Mouse (Mus musculus) urinary bladder, adult 18-20 months (tissue): ENCODE results near the gene Itga6.
"Not testable (repeated sequence)": the region's sequence is repeated elsewhere in the genome, so short reads cannot be mapped to it uniquely, and the experiment has no call there.

Experiments used
- DNase-seq, 2 experiments: peaks; one replicate each; pipeline ENCODE4 v3.0.0; 2022; ENCODE audit warnings: low spot score in 2 of 2, mixed read lengths in 2 of 2

Gene Itga6

DNA sequence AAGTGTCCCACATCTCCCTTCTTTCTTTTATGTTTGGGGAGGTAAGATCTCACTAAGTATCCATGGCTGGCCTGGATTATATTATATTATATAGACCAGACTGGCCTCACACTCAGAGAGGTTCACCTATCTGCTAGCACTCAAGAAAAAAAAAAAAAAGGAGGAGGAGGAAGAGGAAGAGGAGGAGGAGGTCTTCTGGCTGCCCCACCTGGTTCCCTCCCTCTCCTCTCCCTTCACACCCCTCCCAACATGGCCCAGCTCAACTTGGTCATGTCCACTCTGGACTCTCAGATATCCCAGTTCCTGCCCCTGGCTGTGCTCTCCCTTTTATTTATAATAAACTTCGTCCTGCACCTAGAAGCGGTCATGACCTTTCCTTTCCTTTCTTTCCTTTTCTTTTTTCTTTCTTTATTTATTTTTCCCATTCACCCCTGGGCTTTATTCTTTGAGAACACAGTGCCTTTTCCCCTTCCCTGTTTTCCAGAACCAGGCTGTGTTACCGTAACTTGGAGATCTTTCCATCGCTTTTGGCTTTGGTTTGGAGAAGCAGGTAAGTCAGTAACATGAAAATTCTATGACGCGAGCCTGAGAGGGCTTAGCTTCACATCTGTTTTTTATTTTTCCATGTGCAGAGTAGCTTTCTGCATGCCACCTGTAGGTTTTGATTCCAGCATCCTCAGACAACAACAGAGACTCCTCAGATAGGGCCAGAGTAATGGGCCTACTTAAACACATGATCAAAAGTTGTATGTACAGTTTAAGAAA lies at the start of gene Itga6:
Itga6 (plus strand) TSS at position 7 of the 765 bp plus-strand sequence.
- no peak for DNase-seq

DNA sequence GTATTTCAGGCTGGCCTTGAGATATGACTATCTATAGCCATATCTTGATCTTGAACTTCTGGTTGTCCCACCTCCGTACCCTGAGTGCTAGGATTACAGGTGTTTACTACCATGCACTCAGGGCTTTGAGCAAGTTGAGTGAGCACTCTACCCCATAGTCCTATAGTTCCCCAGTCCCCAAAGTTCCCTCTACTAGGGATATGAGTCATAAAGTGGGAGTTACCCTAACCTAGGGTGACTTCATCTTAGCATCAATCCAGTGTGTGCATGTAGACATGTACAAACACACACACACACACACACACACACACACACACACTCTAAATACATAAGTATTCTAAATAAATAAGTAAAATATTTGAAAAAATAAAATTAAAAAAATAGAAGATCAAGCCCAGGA lies 48.6 kb upstream of the Itga6 start:
- no peak for DNase-seq

DNA sequence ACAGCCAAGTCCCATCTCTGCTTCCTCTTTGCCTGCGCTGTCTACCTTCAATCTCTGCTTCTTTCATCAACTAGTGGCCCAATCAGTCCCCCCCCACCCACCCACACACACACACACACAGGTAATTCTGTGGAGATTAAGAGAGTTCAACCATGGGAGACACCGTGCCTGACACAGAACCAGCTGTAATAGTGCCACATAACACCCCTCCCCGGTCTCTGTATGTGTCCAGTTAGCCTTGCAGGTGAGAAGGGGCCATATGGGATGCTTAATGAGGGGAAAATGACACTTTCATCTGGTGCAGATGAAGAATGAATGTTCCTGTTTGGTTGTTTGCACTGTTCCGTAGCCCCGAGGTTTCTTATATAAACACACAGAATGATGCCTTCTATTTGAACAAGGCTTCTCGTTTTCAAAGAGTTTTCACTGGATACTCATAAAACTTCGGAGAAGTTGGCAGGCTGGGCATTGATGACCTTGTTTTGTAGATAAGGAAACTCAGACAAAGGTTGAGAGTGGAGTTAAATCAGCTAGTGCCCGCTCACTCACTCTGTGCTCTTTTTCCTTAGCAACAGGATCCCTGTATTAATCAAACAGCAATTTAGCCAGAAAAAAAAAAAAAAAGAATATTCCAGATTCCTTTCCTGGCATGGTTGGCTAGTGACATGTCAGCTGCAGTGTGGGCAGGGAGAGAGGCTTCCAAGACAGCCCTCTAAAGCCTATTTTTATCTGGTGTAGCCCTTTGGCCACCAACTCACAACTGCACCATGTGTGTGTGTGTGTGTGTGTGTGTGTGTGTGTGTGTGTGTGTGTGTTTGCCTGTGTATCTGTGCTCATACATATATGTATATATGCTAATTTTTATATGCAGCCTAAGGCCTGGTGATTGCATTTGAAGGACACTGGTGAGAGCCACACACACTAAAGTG lies 47.7 kb upstream of the Itga6 start:
- DNase-seq = no peak

DNA sequence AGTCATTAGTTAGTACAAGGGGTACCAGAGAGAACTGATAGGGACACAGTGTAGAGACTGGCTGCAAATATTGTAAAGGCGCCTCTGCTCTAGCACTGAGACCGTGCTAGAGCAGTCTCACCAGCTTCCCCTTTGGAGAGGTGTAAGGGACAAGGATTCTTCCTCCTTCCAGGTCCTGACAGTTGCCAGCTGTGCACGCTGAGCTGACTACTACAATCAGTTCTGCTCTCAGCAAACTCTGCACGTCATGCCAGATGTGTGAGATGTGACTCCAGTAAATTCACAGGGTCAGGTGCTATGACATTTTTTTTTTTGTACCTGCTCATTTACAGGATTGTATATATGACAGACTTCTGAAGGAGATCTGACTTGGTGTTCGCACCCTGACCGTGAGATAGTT lies 47.0 kb upstream of the Itga6 start:
- no peak for DNase-seq

DNA sequence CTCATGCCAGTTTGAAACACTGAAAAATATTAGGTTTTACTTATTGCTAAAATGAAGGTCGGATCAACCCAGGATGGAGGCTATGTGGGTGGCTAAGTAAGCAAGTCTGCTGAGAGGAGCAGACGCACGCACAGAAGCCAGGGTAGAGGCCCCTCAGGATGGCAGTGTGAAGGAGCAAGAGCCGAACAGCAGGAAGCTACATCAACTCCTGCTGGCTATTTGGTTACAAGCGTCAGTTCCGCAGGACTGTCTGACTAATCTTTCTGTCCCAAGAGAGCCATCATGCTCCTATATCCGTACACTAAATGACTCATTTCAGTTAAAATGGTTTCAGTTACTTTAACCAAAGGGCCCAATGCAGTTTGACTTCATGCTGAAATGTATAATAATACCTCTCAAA lies 46.5 kb upstream of the Itga6 start:
- DNase-seq = no peak

DNA sequence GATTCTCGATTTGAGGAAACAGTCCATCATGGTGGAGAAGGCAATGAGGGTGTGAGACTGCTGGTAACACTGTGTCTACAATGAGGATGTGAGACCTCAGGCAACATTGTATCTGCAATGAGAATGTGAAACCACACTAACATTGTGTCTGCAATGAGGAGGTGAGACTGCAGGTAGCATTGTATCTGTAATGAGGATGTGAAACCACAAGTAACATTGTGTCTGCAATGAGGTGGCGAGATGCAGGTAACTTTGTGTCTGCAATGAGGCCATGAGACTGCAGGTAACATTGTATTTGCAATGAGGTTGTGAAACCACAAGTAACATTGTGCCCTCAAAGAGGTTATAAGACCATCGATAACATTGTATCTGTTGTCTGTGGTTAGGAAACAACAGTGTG lies 44.1 kb upstream of the Itga6 start:
- DNase-seq = no peak

DNA sequence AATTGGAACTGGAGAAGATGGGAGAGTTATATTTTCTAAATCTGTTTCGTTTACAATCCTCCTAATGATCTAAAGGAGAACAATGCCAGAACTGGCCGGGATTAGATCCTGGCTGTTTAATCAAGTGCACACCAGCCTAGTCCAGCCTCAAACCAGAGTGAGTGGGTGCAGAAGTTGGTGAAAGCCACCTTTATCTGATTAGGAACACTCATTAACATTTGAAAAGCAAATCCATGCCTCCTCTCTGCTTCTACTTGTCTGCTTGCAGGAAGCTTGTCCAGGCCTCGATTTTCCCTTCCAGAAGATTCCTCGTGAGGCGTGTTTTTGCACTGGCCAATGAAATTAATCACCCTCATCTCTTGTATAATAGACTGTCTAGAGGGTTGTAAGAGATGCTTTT lies 41.1 kb upstream of the Itga6 start:
- no peak for DNase-seq

DNA sequence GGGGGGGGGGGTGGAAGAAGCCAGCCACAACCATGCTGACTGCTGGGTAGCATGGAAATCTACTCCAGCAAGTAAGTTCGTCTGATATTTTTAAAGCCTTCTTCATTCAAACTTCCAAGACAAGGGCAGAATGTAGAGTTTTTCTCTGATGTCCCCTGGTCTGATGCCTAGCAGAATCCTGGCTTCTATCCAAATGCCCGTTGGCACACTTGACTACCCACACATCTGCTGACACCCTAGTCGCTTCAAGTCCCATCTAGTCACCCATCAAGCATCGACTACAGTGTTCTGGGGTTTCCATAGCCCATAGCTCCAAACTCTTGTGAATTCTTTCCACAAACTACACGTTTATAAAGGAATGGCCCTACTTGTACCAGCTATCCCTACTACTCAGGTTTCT lies 36.5 kb upstream of the Itga6 start:
- no peak for DNase-seq

DNA sequence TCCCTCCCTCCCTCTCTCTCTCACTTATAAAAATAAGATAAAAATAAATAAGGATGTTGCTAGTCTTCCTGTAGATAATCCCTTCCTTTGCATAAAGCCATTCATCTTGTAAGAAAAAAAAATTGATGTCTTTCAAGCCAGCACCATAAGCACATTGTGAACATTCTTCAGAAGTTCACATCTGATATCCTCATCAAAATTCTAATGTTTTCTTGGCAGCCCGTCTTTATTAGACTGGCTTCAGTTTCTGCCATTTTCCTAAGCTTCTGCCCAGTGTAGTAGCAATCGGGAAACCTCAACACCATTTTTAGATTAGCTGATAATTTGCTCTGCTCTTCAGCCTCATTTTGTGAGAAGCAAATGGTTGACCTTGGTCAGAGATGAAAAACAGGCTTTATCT lies 33.8 kb upstream of the Itga6 start:
- DNase-seq = no peak

DNA sequence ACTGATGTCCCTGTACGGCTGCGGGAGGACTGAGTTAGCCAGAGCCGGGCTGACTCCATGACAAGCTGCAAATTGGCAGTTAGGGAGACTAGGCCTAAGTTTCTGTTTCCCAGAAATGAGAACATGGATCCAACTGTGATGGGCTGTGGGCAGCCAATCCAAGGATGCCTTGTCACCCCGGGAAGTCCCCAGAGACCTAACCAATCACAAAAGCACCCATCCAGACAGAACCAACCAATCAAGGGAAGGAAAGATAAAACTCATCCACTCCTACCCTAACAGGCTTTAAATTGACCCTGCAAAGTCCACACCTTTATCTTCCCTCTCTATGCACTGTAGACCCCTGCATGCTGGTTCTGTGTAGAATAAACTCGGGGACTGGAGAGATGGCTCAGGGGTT lies 31.0 kb upstream of the Itga6 start:
- no peak for DNase-seq

DNA sequence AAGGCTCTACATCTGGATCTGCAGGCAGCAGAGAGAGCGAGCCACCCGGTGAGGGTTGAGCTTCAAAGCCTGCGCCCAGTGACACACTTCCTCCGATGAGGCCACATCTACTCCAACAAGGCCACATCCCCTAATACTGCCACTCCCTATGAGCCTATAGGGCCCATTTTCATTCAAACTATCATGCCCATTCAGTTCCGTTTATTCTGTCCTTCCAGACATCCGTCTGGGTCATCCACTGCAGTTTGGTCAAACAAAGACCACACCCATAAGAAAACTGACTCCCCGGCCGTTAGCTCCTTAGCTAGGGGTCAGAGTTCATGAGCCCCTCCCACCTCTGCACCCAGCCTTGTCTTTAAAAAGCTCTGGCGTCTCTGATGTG lies 26.4 kb upstream of the Itga6 start:
- DNase-seq = no peak

DNA sequence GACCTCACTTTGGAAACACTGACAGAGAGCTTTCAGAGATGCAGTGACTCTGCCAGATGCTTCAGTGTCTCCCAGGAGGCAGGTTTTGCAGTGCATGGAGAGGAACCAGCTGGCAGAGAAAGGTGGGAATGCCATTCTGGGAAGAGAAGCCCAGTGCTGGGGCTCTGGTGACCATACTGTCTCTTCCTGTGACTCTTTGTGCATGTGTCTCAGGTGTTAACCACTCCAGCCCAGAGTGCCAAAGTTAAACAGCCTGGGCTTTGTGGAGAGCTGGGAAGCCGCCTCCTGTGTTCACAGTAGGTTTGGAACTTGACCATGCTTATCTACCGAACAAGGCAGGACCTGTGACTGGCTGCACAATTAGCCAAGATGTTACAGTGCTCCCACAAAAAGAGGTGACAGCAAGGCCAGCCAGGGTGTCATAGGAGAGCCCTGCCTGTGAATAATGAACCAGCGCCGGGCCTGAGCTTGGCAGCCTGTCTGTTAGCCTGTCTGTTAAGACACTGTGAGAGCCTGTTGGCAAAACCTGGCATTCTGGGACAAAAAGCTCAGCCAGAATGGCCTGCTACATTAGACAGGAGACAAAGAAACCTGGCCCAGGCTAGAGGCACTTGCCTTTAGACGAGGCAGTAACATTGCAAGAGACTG lies 25.9 kb upstream of the Itga6 start:
- DNase-seq = no peak

DNA sequence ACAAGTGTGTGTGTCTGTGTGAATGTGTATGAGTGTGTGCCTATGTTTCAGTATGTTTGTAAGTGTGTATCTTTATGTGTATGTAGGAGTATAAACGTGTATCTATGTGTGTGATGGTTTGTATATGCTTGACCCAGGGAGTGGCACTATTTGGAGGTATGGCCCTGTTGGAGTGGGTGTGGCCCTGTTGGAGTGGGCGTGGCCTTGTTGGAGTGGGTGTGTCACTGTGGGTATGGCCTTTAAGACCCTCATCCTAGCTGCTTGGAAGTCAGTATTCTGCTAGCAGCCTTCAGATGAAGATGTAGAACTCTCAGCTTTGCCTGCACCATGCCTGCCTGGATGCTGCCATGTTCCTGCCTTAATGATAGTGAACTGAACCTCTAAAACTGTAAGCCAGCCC lies 24.9 kb upstream of the Itga6 start:
- DNase-seq = not testable (repeated sequence)

DNA sequence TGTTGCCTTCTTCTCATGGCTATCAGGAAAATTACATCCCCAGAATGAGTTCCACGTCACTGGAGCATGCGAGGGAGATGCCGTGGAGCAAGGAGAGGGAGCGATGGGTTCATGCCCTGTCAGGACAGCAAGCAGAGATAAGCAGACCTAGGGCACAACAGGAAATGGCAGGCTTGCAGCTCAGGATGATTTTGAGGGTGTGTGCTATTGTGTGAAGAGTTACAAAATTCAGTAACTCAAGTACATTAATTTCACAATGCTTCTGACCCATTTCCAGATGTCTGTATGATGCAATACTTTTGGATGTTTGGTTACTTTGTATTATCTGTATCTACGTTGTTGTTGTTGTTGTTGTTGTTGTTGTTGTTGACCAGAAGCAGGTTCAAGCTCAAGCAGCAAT lies 22.5 kb upstream of the Itga6 start:
- no peak for DNase-seq

DNA sequence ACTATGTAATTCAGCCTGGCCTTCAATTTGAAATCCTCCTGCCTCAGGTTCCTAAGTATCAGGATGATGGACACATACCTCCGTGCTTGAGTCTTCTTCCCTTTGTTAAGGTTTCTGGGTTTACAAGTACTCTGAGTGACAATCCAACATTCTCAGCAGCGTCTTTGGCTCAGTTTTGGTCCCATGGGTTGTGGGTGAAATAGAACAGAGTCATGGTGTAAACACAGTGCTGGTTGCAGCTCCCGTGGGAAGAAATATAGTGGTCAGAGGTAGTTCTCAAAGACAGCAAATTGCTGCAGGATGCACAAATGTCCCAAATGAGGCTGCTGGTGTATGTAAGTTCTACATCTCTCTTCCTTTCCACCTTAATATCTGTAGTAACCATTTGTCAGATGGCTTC lies 21.8 kb upstream of the Itga6 start:
- DNase-seq = no peak

DNA sequence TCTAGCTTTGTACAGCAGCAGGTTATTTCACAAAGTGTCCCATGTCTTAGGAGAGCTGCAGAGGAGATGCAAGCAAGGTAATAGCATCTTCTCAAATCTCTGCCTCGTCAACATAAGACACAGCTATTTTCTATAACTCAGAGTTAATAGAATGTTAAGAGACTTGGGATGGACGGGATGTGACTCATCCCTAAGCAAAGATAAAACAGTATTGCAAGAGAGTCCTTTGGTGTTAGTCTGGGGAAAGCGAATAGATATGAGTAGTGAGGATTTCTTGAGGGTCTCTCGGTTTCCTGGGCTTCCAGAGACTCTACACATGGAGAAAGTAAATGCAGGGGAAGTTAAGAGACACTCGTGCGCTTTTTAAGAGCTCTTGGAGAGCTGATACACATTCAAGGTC lies 21.4 kb upstream of the Itga6 start:
- no peak for DNase-seq

DNA sequence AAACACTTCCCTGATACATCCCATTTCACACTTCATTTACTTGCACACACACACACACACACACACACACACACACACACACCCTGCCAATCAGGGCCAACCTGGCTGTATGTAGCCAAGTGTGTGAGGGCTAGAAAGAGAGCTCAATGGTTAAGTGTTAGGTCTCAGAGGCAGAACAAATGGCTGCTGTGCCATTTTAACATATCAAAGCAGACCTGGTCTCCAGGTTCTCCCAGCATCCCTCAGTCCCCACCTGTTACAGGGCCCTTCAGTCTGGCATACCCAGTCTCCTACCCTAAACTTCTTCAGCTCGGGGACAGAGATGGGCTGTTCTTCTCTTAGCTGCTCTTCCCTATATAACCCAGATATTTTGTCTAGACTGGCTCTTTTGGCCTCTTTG lies 20.0 kb upstream of the Itga6 start:
- DNase-seq = no peak

DNA sequence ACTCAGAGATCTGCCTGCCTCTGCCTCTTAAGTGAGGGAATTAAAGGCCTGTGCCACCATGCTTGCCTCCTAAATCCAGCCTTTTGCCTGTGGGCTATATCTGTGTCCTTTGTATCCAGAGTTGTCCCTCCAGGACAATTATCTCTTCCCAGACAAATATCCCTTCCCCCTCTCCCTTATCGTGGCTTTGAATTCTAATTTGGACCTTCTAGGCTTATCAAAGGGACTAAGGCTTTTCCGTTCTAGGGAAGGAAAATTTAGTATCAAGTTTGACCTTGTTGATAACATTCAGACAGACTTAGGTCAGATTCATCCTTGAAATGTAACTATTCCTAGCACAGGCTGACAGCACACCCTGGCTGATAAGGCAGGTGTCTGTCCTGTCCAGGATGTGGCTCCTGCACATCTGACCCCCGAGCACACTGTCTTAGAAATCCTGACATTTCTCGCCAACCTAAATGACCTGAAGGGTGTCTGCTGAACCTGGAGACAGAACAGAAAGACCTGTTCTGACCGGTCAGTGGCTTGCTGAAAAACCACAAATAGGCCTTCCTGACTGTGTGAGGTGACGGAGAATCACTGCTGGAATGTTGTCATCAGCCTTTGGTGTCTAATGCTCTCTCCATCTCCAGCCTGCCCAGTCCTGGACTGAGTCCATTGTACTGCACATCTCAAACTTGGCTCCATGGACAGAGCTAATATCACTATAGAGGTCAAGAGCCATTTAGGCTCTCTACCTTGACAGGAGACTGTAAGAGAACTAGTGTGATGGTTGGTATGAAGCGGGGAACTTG lies 18.3 kb upstream of the Itga6 start:
- DNase-seq = no peak

DNA sequence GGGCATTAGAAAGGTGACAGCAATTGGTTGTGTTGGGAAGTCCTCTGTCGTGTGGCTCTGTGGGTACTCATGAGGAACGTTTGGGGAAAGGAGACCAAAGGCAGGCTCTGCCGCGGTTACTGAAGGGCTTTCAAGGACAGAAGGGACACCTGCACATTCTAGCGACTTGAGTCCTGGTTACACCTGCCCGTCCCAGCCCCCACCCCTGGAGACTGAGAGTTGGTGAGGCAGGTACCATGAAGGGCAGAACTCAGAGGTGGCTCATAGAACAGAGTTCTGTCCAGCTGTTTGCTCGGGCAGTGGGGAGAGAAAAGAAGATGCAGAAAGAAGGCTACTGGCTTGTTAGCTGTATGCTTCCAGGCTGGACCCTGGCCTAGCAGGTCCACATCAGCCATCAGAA lies 17.1 kb upstream of the Itga6 start:
- no peak for DNase-seq

DNA sequence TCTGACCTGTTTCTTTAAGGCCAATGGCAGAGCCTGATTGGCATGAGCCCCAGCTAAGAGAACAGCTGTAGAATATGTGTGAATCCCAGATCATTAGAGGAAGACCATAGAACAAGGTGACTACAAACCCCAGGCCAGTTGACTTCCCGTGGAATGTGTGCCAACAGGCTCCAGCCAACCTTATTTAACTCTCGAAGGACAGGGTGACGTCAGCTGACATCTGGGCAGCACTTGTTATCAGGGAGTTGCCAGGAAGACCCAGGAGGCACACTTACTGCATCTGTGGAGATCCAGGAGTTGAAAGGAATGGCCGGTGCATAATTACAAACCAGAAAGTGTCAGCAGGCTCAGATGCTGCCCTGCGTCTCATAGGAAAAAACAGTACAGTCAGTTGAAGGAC lies 16.6 kb upstream of the Itga6 start:
- no peak for DNase-seq

DNA sequence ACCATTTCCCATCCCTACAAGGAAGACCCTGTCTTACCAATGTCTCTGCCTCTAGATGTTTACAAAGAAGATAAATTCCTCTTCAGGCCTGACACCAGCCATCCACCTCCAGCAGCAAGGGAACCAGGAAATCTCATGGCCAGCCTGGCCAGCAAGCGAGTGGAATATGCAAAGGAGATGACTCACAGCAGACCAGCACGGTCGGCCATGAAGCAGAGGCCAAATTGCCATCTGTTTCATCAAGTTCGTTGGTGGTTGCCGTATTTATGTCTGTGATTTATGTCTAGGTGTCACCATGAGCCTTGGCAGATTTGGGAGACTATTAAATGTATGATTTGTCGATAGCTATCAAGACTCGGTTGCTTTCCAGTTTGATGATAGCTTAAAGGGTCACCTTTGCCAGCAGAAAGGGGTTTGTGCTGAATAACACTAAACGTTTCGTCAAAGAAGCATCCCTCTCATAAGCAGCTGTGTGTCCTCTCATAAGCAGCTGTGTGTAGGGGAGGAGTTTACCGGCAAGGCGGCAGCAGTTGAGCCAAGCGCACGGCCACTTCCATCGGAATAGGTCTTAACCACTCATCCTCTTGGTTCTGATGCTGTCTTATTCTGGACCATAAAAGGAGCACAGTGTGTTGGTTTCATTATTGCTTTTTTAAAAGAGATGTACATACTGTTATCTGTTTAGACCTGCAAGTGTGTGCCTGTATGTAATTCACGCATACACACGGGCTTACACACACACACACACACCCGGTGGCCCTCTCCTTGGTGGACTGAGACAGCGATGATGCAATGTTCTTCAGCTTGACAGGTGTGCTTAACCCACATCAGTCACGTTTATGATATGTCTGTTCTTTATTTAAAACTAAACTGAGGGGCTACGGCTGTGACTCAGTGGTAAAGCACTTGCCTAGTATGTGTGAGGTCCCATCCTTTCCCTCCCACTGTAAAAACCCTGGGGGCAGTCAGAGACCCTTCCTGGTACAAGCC lies 14.5 kb upstream of the Itga6 start:
- DNase-seq = peak in 1 of 2 experiments; percentile 12
